Mouse (Mus musculus) embryonic facial prominence, embryonic 15.5 days (tissue): Measurements from ENCODE around the gene Hoxd4. TPM values are rescaled to one million over a fixed set of nuclear protein-coding genes. Genes with fewer than 3 reads are reported as not detected.

ENCODE experiments used
- microRNA counts: library from miRNA; unstranded; fragments of <30 nt; microRNA quantifications from one replicate; lab custom pipeline; 2016
- microRNA-seq: library from miRNA; unstranded; fragments of <30 nt; microRNA quantifications from one replicate; pipeline ENCODE4, GENCODE M21; 2016; ENCODE audit warnings: borderline number of aligned reads
- polyA plus RNA-seq: library from polyadenylated mRNA; unstranded; fragments of >200 nt; fragmentation: Nextera tagmentation; extraction: Ambion mirVana; gene quantifications from 2 replicates; pipeline ENCODE4 v1.2.1, GENCODE M21; 2015

Hoxd4 gene
- polyA plus RNA-seq, 1 experiment from 2014 or later, result 0.35 TPM

MicroRNAs within 50 kb of the gene (microRNA counts, 519-probe panel; counts per million panel counts)
- 2,854 counts per million, percentile 68 among the panel's probes with 10 or more counts for microRNA mmu-miR-10b (lab: Ali Mortazavi, UCI)

Small RNA genes lying within 50 kb of the gene (microRNA-seq; reads per million reads assigned to microRNA genes)
- gene Gm44463 (not detected), gene Mir10b (6,690 reads per million, percentile 93 among the genes with 10 or more reads in this experiment)

Other genes with a start within 250 kb of the Hoxd4 start
- gene Lnpk, start 132.5 kb upstream of the Hoxd4 start, polyA plus RNA-seq, result 25.2 and 26.1 TPM in 2 replicates
- not detected in 2 replicates for gene Evx2, start 52.4 kb upstream of the Hoxd4 start, polyA plus RNA-seq
- gene Hoxd13, start 43.6 kb upstream of the Hoxd4 start, polyA plus RNA-seq, result not detected in 2 replicates
- gene Hoxd12, start 36.9 kb upstream of the Hoxd4 start, polyA plus RNA-seq, result not detected in 2 replicates
- not detected in 2 replicates for gene Hoxd11, start 32.4 kb upstream of the Hoxd4 start, polyA plus RNA-seq
- gene Hoxd10, start 20.0 kb upstream of the Hoxd4 start, polyA plus RNA-seq, result 0.57 and 0.76 TPM in 2 replicates
- gene Hoxd9, start 14.2 kb upstream of the Hoxd4 start, polyA plus RNA-seq, result 2.8 and 4.5 TPM in 2 replicates
- 6.4 and 8.0 TPM in 2 replicates for gene Hoxd8, start 7.3 kb upstream of the Hoxd4 start, polyA plus RNA-seq
- 1.9 and 2.6 TPM in 2 replicates for gene Hoxd3, start within 50 bp of the Hoxd4 start, polyA plus RNA-seq
- 0.09 and 0.40 TPM in 2 replicates for gene Gm28230, start 14.8 kb downstream of the Hoxd4 start, polyA plus RNA-seq
- 1.6 and 2.5 TPM in 2 replicates for gene Hoxd1, start 51.1 kb downstream of the Hoxd4 start, polyA plus RNA-seq
- 99.9 and 102 TPM in 2 replicates for gene Mtx2, start 113.9 kb downstream of the Hoxd4 start, polyA plus RNA-seq